Mouse (Mus musculus) megakaryocyte progenitor cell, adult 5-6 weeks (primary cell): ENCODE data around the gene Tbx4. TPM values are rescaled to one million over a fixed set of nuclear protein-coding genes. Genes with fewer than 3 reads are reported as not detected.
A peak's percentile ranks its signal among the peaks of the same experiment; 100 is the strongest.

Source experiments
- ATAC-seq: replicated peaks from 2 replicates; pipeline ENCODE4 v1.8.0; 2016; ENCODE audit warnings: mild to moderate bottlenecking, moderate TSS enrichment, inconsistent platforms; ENCODE audit not compliant: poor library complexity
- total RNA-seq, 2 experiments: library from RNA; stranded (forward) in 1 of 2; stranded (reverse) in 1 of 2; fragments of 157-497, 149-512 nt in 1 of 2; fragments of 200-1000 nt in 1 of 2; gene quantifications; 2 replicates each; pipeline versions ENCODE4 v1.2.3 to v1.2.4; 2015 to 2017

Gene Tbx4
- total RNA-seq, 2 experiments from 2014 or later, result not detected

DNA sequence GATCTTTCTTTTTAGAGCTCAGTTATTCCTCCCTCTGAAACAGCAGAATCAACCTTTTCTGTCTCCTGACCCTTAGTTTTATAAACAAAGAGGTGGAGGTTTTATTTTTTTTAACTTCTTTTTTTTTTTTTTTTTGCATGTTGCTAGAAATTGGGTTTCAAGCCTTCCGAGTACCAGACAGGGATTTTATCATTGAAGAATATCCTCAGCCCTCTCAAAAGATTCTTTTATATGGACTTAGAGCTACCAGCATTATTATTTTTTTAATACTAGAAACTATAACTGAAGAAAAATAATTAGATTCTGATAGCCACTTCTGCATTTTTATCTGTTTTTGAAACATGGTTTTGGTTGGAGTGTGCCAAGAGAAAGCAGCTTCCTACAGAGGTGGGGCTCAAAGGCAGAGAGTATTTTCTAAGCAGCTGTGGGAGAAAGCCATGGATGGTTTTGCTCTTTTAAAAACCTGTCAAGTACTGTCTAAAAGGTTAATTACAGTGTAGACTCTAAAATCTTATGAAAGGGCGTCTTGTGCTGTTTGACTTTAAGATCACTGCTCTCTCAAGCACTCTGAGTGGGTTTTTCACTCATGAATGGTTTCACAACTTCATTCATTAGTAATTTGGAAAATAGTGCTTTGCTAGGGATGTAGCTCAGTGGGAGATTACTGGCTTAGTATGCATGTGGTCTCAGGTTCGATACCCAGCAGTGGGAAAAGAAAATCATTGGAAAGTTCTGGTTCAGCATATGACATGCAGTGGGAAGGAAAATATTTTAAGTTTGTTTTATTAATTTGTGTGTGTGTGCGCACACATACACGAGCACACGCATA lies 70.9 kb downstream of the Tbx4 start:
- ATAC-seq, result 0 out of 2 replicates have a peak, but pooled peaks have one; percentile 26

DNA sequence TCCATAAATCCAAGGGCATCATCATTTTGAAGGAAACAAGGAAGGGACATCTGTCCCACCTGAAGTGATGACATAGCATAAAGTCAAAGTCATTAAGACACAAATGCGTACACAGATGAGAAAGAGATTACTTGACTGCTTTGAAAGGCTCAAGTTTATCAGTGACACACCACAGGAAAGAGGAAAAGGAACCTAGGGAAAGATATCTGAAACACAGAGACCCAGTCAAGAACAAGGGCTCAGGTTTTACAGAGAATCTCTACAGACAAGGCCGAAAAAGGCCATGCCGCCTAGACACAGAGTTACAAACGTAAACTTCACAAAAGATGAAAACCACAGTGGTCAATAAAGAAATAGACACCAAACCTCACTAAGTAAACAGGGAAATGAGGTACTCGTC lies 73.6 kb downstream of the Tbx4 start:
- ATAC-seq, result no peak

DNA sequence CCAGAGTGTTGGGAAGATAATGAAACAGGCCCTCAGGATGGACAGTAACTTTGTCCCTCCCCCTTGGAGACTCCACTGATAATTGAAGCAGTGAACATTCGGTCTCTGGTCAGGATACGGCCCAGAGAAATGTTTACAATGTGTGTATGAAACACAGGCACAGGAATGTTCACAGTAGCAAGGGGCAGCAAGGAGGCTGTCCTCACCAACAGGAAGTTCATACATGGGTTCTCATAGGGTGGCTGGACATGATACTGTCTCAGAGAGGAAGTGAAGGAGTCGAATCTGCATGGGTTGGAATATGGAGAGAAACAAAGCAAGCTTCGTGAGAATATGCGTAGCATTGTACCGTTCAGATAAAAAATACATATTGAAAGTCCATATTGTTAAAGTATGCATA lies 74.1 kb downstream of the Tbx4 start:
- ATAC-seq, result peak; percentile 20; the same call in 1 of the 2 replicates

DNA sequence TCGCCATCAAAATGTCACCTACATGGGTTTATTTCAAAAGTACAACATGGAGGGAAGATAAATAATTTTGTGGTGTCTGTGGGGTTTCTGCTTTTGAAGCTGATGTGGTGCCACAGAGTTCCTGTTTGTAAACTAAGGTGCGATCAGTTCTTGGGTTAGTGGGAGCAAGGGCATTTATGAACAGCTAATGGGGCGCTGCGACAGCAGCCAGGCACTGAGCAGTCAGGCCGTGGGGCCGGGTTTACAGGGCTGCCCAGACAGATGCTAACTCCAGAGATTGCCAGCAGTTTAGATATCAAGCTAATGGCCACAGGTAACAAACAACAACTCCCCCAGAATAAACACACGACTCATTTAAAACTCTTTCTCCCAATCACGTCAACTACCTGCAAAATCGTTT lies 75.3 kb downstream of the Tbx4 start:
- no peak for ATAC-seq

Other genes with a start within 250 kb of the Tbx4 start
- 0.10 TPM in 1 of 2 replicates, not detected in the other for gene Tbx2, start 53.9 kb upstream of the Tbx4 start, total RNA-seq (2015)
- gene Tbx2, start 53.9 kb upstream of the Tbx4 start, total RNA-seq (2017), result not detected in 2 replicates
- gene Gm11444, start 36.1 kb upstream of the Tbx4 start, total RNA-seq (2015), result not detected in 2 replicates
- not detected in 2 replicates for gene Gm11444, start 36.1 kb upstream of the Tbx4 start, total RNA-seq (2017)